Mouse (Mus musculus) midbrain, postnatal 0 days (tissue): Measurements from ENCODE around the gene Gpr37l1. TPM values are rescaled to one million over a fixed set of nuclear protein-coding genes. Genes with fewer than 3 reads are reported as not detected.

Experiments
- ATAC-seq: fragments of 200-750 bp; cut with Nextera tagmentation; 2 replicates; pipeline ENCODE4 v1.8.0; 2017; ENCODE audit warnings: moderate number of reproducible peaks, mild to moderate bottlenecking, moderate TSS enrichment, moderate library complexity; ENCODE audit not compliant: low FRiP score
- DNase-seq: peaks from one replicate; pipeline ENCODE4 v3.0.0-alpha.2; 2015; ENCODE audit warnings: low spot score
- H3K27ac ChIP-seq: fragments of 300-500 bp; sonication (generic); 2 replicates; pipeline ENCODE4 v1.5.1; 2014; ENCODE audit warnings: low read depth, mild to moderate bottlenecking, low read length, mixed read lengths
- H3K27me3 ChIP-seq: fragments of 300-500 bp; sonication (generic); 2 replicates; pipeline ENCODE4 v1.6.1; 2014; ENCODE audit warnings: low read length, control low read depth, mixed read lengths; ENCODE audit not compliant: insufficient read depth
- H3K36me3 ChIP-seq: fragments of 300-500 bp; sonication (generic); 2 replicates; pipeline ENCODE4 v1.6.1; 2014; ENCODE audit warnings: low read length, control low read depth, mixed read lengths; ENCODE audit not compliant: insufficient read depth
- H3K4me1 ChIP-seq: fragments of 300-500 bp; sonication (generic); 2 replicates; pipeline ENCODE4 v1.6.1; 2014; ENCODE audit warnings: mild to moderate bottlenecking, control low read depth, antibody characterized with exemption, low read length, mixed read lengths; ENCODE audit not compliant: insufficient read depth
- H3K4me2 ChIP-seq: fragments of 300-500 bp; sonication (generic); 2 replicates; pipeline ENCODE4 v1.6.1; 2014; ENCODE audit warnings: low read depth, mild to moderate bottlenecking, low read length, mixed read lengths; ENCODE audit not compliant: poor library complexity, severe bottlenecking
- H3K4me3 ChIP-seq: fragments of 300-500 bp; sonication (generic); 2 replicates; pipeline ENCODE4 v1.5.1; 2014; ENCODE audit warnings: low read depth, mild to moderate bottlenecking, low read length, moderate library complexity
- H3K9ac ChIP-seq: fragments of 300-500 bp; sonication (generic); replicated peaks from 2 replicates; pipeline ENCODE4 v1.6.1; 2014; ENCODE audit warnings: mild to moderate bottlenecking, low read length, moderate library complexity, mixed read lengths; ENCODE audit not compliant: poor library complexity, severe bottlenecking
- H3K9me3 ChIP-seq: fragments of 300-500 bp; sonication (generic); 2 replicates; pipeline ENCODE4 v1.6.1; 2016; ENCODE audit warnings: low read length, control low read depth
- CTCF ChIP-seq: IDR thresholded peaks from 2 replicates; pipeline ENCODE4 v1.5.1; 2016; ENCODE audit warnings: antibody characterized with exemption, mild to moderate bottlenecking
- WGBS: fragments of 180-500 bp; shearing (Covaris S2); extraction: QIAGEN DNeasy Blood & Tissue Kit; methylation state at CpG from one replicate; pipeline ENCODE4 v1.1.7; 2014; 5-methylcytosine and 5-hydroxymethylcytosine counted together
- polyA plus RNA-seq: library from polyadenylated mRNA; unstranded; fragments of >200 nt; fragmentation: Nextera tagmentation; extraction: Ambion mirVana; gene quantifications from 2 replicates; pipeline ENCODE4 v1.2.1, GENCODE M21; 2015
- total RNA-seq: library from RNA; depleted of rRNA; stranded (reverse); fragments of >200 nt; gene quantifications from 2 replicates; pipeline ENCODE4 v1.2.3, GENCODE M21; 2014

Gene Gpr37l1
- total and polyA plus RNA-seq, 2 experiments from 2014 or later: 8.8 to 25.7 TPM

DNA sequence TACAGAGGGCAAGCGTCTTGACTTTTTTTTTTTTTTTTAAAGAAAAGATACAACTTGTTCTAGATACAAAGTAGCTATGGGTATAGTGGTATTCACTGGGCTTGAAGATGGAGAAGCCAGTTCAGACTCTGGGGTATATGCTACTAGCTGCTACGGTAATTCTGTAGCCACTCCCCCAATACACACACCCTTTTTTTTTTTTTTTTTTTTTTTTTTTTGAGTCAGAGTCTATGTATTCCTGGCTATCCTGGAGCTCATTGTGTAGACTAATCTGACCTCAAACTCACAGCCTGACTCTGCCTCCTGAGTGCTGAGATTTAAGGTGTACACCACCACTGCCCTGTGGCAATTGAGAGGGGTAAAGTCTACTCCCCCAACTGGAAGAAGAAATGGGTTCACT lies 25.0 kb downstream of the Gpr37l1 start:
- H3K27ac ChIP-seq: no peak overlapping the region
- WGBS: 75% methylated on average over 2 of the region's 2 CpGs
- no peaks in the 10 kb centered on the region for H3K9me3 ChIP-seq
- no peak for TF ChIP-seq CTCF
- no peak overlapping the region for H3K4me3 ChIP-seq
- no peak overlapping the region for H3K4me2 ChIP-seq
- H3K9ac ChIP-seq: no peak overlapping the region
- H3K27me3 ChIP-seq: no peaks in the 10 kb centered on the region
- DNase-seq (no peak), ATAC-seq (no peak)
- H3K36me3 ChIP-seq: no peaks in the 10 kb centered on the region
- peaks cover 4% of the 10 kb centered on the region for H3K4me1 ChIP-seq

GRCm38 (mm10) chr1:135139906-135140305 lies 27.6 kb downstream of the Gpr37l1 start:
- Histone ChIP-seq H3K27ac (no peak overlapping the region), H3K9me3 (no peaks in the 10 kb centered on the region), H3K4me1 (no peaks in the 10 kb centered on the region), H3K4me3 (no peak overlapping the region), H3K36me3 (no peaks in the 10 kb centered on the region), H3K9ac (no peak overlapping the region), H3K4me2 (no peak overlapping the region), H3K27me3 (no peaks in the 10 kb centered on the region)
- DNase-seq (no peak), ATAC-seq (no peak)
- 77% methylated on average over 2 of the region's 2 CpGs for WGBS
- TF ChIP-seq CTCF: no peak

DNA sequence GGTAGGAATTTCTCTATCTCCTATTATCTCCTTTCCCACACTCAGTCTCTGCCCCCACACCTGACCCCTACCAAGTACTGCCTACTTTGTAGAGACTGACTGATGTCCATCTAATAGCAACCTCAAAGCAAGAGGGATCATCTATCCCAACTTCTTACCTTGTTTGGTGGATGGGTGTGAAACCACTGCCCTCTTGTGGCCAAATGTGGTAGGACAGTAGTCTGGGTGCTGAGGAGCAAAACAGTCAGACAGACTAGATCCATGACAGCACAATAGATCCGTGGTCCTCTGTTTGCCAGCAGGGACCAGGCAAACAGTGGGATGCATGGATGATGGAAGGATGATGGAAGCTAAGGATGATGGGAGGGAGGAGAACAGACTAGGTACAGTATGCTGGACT lies 31.0 kb downstream of the Gpr37l1 start:
- Histone ChIP-seq H3K4me3 (no peak overlapping the region), H3K9ac (no peak overlapping the region), H3K9me3 (no peaks in the 10 kb centered on the region), H3K4me1 (no peaks in the 10 kb centered on the region), H3K27ac (no peak overlapping the region), H3K4me2 (no peak overlapping the region), H3K27me3 (no peaks in the 10 kb centered on the region), H3K36me3 (no peaks in the 10 kb centered on the region)
- TF ChIP-seq CTCF: peak; percentile 100
- DNase-seq: peak; percentile 77
- ATAC-seq: 0 out of 2 replicates have a peak, but pooled peaks have one; percentile 16
- WGBS: 11% methylated on average over 1 of the region's 1 CpGs

DNA sequence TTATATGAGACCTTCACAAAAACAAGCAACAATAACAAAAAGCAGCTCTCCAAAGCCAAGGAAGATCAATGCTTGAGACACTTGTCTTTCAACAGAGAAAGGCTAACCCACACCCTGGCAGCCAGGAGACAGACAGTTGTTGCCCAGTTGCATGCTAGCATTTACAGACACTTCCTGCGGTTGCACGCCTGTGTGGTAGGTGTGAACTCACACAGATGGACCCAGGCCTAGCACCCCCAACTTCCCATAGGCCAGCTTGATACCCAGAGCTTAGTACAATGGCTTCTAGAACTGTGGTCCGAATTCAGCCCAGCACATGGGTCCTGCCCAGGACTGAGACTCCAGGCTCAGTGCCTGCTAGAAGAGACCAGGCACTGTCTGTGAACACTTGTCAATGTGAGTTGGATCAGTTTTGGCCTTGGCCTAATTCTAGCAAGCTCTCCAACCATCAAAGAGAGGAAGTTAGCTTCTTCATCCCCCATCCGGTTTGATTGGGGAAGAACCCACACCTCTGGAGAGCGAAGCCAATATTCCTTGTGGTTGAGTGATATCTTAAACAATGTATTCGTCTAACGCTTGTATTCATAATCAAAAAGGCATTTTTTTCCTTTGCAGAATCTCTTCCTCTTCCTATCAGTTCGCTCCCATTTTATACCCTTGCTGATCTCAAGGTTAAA lies 32.2 kb downstream of the Gpr37l1 start:
- H3K27ac ChIP-seq: no peak overlapping the region
- no peak overlapping the region for H3K4me2 ChIP-seq
- no peak for DNase-seq
- H3K27me3 ChIP-seq: no peaks in the 10 kb centered on the region
- no peak for TF ChIP-seq CTCF
- WGBS: 87% methylated on average over 8 of the region's 8 CpGs
- no peak overlapping the region for H3K9ac ChIP-seq
- H3K4me3 ChIP-seq: no peak overlapping the region
- ATAC-seq: no peak
- no peaks in the 10 kb centered on the region for H3K36me3 ChIP-seq
- H3K9me3 ChIP-seq: no peaks in the 10 kb centered on the region
- no peaks in the 10 kb centered on the region for H3K4me1 ChIP-seq

GRCm38 (mm10) chr1:135133678-135134435 lies 33.6 kb downstream of the Gpr37l1 start:
- TF ChIP-seq CTCF: no peak
- Histone ChIP-seq H3K4me1 (no peaks in the 10 kb centered on the region), H3K4me2 (no peak overlapping the region), H3K4me3 (no peak overlapping the region), H3K9me3 (no peaks in the 10 kb centered on the region), H3K27me3 (no peaks in the 10 kb centered on the region), H3K27ac (no peak overlapping the region), H3K36me3 (no peaks in the 10 kb centered on the region), H3K9ac (no peak overlapping the region)
- DNase-seq (no peak), ATAC-seq (no peak)
- 84% methylated on average over 10 of the region's 10 CpGs for WGBS

DNA sequence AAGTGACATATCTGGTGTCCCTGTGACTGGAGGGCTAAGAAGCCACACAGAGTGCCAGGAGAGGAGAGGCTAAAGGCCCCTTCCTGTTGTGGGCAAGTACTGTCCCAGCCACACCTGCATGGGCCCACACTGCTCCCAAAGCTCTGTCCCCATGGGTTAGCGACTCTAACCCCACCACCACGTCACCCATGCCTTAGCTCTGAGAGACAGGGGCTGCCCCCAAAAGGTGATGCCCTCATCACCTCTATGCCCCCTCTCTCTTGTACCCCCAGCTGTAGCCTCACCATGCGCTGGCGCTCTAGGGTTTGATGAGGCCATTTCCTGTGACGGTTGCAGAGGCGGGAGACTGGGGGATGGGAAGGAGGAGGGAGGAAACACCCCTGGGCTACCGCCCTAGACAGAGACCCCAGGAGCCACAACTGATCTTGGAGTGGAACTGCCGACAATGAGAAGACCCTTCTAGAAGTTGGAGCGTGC lies 34.5 kb downstream of the Gpr37l1 start:
- H3K4me2 ChIP-seq: no peak overlapping the region
- no peaks in the 10 kb centered on the region for H3K4me1 ChIP-seq
- H3K27ac ChIP-seq: no peak overlapping the region
- DNase-seq: no peak
- TF ChIP-seq CTCF: no peak
- H3K4me3 ChIP-seq: no peak overlapping the region
- H3K27me3 ChIP-seq: no peaks in the 10 kb centered on the region
- H3K9ac ChIP-seq: no peak overlapping the region
- no peaks in the 10 kb centered on the region for H3K36me3 ChIP-seq
- no peaks in the 10 kb centered on the region for H3K9me3 ChIP-seq
- WGBS: 86% methylated on average over 9 of the region's 9 CpGs
- ATAC-seq: no peak
